Mouse (Mus musculus) CD4-positive, CD25-positive, alpha-beta regulatory T cell, adult 4 months (primary cell): ENCODE data around the gene Il15ra. TPM values are rescaled to one million over a fixed set of nuclear protein-coding genes. Genes with fewer than 3 reads are reported as not detected.
A peak's percentile ranks its signal among the peaks of the same experiment; 100 is the strongest.

Experiments used
- ATAC-seq: one replicate; pipeline ENCODE4 v1.8.0; 2017
- polyA plus RNA-seq, 2 experiments: library from polyadenylated mRNA; unstranded; fragments of 100-300 nt; shearing (Covaris generic); gene quantifications; one replicate each; pipeline ENCODE4 v1.2.1; 2017

Gene Il15ra
- polyA plus RNA-seq, result 10 to 100 TPM; 24.0 to 33.6 TPM

- ATAC-seq, result peak; percentile 92
Measured at GRCm38 (mm10) chr2:11705201-11706025, at the start of gene Il15ra. Il15ra (plus strand) TSS chr2:11705290.

- ATAC-seq, result peak; percentile 29
Measured at GRCm38 (mm10) chr2:11657581-11657980, 47.5 kb upstream of the Il15ra start.

- ATAC-seq, result no peak
Measured at GRCm38 (mm10) chr2:11659263-11659662, 45.8 kb upstream of the Il15ra start.

GRCm38 (mm10) chr2:11662143-11662906, 42.8 kb upstream of the Il15ra start:
- peak; percentile 49 for ATAC-seq

- peak; percentile 26 for ATAC-seq
Measured at GRCm38 (mm10) chr2:11662907-11663230, 42.2 kb upstream of the Il15ra start.

GRCm38 (mm10) chr2:11663961-11664360, 41.1 kb upstream of the Il15ra start:
- peak; percentile 71 for ATAC-seq

GRCm38 (mm10) chr2:11664367-11664766, 40.7 kb upstream of the Il15ra start:
- ATAC-seq, result no peak

GRCm38 (mm10) chr2:11664806-11665205, 40.3 kb upstream of the Il15ra start:
- ATAC-seq, result no peak

- ATAC-seq, result no peak
Measured at GRCm38 (mm10) chr2:11665326-11665725, 39.8 kb upstream of the Il15ra start.

- peak; percentile 65 for ATAC-seq
Measured at GRCm38 (mm10) chr2:11672144-11672543, 32.9 kb upstream of the Il15ra start.

- no peak for ATAC-seq
Measured at GRCm38 (mm10) chr2:11679626-11680025, 25.5 kb upstream of the Il15ra start.

GRCm38 (mm10) chr2:11682712-11683111, 22.4 kb upstream of the Il15ra start:
- no peak for ATAC-seq

GRCm38 (mm10) chr2:11686512-11686911, 18.6 kb upstream of the Il15ra start:
- no peak for ATAC-seq

- ATAC-seq, result peak; percentile 25
Measured at GRCm38 (mm10) chr2:11687436-11687835, 17.7 kb upstream of the Il15ra start.

GRCm38 (mm10) chr2:11690201-11690890, 14.7 kb upstream of the Il15ra start:
- no peak for ATAC-seq

GRCm38 (mm10) chr2:11693352-11693751, 11.7 kb upstream of the Il15ra start:
- no peak for ATAC-seq

- no peak for ATAC-seq
Measured at GRCm38 (mm10) chr2:11694104-11694503, 11.0 kb upstream of the Il15ra start.

- ATAC-seq, result no peak
Measured at GRCm38 (mm10) chr2:11695867-11696266, 9.2 kb upstream of the Il15ra start.

- no peak for ATAC-seq
Measured at GRCm38 (mm10) chr2:11698994-11699393, 6.1 kb upstream of the Il15ra start.

- no peak for ATAC-seq
Measured at GRCm38 (mm10) chr2:11699905-11700304, 5.2 kb upstream of the Il15ra start.

- ATAC-seq, result peak; percentile 9
Measured at GRCm38 (mm10) chr2:11706030-11706745, 1.1 kb downstream of the Il15ra start.

- ATAC-seq, result no peak
Measured at GRCm38 (mm10) chr2:11706746-11707065, 1.6 kb downstream of the Il15ra start.

GRCm38 (mm10) chr2:11708538-11708937, 3.4 kb downstream of the Il15ra start:
- ATAC-seq, result no peak
